Mouse (Mus musculus): ENCODE data around the gene Nfe2l1.
A peak's percentile ranks its signal among the peaks of the same experiment; 100 is the strongest.
"Not testable (repeated sequence)": the region's sequence is repeated elsewhere in the genome, so short reads cannot be mapped to it uniquely, and the experiment has no call there.

The Nfe2l1 gene

DNA sequence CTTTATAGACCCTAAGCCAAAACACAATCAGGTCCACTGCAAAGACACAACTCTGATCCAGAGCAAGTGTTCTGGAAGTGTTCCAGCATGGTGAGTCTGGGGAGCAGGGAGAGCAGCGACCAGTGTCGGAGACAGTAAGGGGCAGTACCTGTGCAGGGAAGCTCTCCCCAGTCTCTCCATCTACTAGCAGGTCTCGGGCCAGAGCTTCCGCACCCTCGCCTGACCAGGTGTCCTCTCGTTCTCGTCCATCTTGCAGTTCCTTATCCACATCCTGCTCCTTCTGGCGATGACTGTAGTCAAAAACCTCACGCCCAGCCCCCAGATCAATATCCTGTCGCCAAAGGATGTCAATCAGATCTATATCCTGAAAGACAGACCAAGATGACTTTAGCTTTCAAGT lies 7.8 kb downstream of the Nfe2l1 start:
- no peak for DNase-seq (ENCODE audit: low spot score in 2 of 2)

DNA sequence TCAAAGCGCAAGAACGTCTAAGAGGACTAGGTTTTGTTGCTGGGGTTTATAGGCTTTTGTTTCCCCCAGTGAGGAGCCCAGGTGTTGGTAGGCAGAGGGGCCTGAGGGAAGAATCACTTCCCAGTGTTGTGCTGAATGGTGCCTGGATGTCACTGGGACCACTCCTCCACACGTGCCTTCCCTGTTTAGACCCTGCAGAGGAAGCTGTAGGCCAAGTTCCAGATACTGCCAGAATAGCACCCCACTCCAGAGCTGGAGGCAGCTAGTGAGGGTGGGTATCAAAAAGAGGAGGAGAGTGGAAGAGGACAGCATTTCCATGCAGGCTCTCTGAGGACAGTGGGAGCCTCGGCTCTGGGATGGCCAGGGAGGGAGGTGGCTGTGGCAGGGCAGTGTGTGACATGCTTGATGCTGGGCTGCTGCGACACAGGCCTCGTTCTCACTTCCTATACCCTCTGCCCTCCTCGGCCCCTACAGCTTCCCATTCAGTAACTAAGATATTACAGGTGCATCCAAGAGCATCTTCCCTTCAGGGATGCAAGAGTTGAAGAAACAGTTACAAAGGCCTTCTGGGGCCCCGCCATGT lies 11.5 kb downstream of the Nfe2l1 start:
- DNase-seq (ENCODE audit: low spot score in 2 of 2): no peak

DNA sequence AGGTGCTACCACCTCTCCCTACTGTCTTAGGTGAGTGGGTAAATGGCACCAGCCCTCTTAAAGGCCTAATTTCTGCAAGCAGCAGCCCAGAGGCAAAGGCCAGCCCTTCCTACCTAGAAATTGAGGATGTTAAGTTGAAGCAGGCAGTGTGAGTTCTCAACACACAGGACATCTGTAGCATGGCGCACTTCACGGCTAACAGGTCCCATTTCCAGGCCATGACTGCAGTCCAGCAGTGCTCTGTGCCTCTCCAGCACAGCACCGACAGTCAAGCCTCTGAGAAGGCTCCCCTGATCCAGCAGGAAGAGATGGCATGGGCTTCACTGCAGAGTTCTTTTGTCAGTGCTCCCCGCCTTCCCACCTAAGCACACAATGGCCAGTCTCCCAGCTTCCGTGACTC lies 12.8 kb downstream of the Nfe2l1 start:
- no peak for DNase-seq (ENCODE audit: low spot score in 2 of 2)

DNA sequence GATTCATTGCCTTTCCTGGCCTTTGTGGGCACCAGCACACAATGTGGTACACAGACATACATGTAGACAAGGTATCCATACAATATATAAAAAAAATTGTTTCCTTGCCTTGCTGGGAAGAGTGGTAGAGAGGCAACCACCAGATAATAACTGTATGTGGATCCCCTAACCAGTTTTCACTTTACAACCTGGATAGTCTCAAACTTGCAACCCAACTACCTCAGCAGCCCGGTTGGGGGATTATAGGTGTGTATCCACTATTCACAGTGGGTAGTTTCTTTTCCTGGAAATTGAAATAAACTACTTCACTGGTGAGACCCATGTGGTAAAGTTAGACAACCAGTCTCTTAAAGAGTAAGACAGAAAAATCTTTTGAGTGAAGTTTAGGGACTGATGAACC lies 13.3 kb downstream of the Nfe2l1 start:
- no peak for DNase-seq (ENCODE audit: low spot score in 2 of 2)

DNA sequence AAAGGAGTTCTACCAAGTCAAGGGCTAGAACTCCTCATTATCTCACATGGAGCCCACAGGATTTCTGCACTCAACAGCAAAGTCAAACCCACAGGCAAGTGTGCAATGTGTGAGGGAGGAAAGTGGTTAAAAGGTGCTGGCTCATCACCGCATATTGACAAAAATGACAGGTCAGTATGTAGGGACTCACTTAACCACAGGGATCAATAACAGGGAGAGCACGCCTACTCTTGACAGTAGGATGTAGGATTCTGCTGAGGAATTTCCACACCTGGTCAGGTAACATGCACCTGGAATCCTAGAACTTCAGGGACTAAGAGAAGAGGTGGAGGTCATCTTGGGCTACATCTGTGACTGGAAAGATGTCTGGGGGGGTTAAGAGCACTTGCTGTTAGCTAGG lies 13.9 kb downstream of the Nfe2l1 start:
- no peak for DNase-seq (ENCODE audit: low spot score in 2 of 2)

DNA sequence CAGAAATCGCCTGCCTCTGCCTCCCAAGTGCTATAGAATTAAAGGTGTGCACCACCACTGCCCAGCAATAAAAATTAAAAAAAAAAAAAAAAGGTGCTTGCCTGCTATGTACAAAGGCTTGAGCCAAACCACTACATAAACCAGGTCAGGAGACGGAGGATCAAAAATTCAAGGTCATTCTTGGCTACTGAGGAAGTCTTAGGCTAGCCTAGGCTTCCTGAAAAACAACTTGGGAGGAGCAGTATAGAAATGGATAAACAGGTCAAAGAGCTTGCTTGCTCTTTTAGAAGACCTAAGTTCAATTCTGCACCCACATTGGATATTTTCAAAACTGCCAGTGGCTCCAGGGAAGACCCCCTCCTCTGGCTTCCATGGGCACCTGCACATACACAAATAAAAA lies 15.3 kb downstream of the Nfe2l1 start:
- no peak for DNase-seq (ENCODE audit: low spot score in 2 of 2)

DNA sequence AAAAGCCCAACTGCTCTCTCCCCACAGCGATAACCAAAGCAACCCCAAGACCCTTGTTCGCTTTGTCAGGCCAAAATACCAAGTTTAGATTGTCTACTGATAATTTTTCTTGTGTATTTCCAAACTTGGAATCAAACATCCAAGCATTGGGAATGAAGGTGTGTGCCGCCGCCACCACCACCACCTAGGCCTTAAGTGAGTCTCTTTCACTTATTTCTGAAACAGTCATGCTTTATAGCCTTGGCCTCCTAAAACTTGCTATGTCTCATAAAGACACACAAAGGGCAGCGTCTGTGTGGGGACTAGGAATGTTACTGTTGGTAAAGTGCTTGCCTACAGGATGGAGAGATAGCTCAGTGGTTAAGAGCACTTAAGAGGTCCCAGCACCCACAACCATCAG lies 15.8 kb downstream of the Nfe2l1 start:
- no peak for DNase-seq (ENCODE audit: low spot score in 2 of 2)

DNA sequence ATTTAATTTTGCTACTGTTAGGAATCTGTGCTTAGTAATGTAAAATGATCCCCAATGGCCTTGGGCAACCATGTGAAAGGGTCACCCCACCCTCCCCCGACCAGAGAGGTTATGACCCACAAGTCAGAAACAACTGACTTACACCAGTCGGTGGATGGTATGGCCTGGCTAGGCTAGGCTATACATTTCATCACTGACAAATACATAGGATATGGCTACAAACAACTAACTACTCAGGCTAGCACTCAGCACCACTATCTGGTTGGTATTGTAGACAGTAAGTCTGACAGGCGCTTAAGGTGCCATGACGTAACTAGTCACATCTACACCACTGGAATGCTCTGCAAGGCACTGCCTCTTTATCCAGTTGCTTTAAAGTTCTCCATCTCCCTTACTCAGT lies 16.3 kb downstream of the Nfe2l1 start:
- no peak for DNase-seq (ENCODE audit: low spot score in 2 of 2)

DNA sequence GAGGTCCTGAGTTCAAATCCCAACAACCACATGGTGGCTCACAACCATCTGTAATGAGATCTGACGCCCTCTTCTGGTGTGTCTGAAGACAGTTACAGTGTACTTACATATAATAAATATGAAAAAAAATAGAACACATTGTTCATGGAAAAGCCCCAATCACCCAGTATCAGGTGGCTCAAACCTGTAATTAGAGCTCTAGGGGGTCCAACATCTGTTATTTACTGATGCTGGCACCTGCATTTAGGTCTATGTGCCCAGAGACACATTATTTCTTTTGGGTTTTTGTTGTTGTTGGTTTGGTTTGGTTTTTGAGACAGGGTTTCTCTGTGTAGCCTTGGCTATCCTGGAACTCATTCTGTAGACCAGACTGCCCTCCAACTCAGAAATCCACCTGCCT lies 18.6 kb downstream of the Nfe2l1 start:
- not testable (repeated sequence) for DNase-seq (ENCODE audit: low spot score in 2 of 2)

DNA sequence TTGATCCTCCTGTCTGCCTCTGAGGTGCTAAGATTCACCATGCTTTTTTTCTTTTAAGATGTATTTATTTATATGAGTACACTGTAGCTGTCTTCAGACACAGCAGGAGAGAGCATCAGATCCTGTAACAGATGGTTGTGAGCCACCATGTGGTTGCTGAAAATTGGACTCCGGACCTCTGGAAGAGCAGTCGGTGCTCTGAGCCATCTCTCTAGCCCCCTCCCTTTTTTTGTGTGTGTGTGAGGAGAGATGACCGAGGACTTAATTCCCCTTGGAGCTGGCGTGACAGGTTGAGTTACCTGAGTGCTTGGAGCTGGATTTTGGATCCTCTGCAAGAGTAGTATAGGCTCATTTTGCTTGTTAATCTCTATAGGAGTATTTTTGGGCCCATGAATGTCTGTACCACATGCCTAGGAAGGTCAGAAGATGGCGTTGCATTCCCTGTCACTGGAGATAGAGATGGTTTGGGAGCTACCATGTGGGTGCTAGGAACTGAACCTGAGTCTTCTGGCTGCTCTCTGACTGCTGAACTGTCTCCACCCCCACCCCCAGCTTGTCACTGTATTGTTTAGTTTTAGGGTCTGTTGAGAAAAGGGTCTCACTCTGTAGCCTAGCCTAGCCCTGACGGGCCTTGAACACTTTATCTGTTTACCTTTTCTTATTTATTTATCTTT lies 20.1 kb downstream of the Nfe2l1 start:
- DNase-seq (ENCODE audit: low spot score in 2 of 2): no peak

DNA sequence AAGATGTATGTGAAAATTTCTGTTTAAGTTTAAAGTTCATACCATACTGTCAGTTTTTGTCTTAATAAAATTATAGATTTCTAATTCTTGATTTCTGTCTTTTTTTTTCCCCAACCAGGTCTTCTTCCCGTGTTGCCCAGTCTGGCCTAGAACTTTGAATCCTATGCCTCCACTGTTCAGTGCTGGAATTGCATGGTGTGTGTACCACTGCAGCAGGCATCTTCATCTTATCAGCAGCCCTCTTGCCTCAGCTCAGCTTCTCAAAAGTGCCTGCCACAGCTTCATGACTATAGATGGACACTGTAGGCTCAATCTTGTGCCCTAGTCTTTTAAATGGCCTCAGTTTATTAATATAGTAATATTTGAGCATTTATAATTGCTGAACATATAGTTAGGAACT lies 21.7 kb downstream of the Nfe2l1 start:
- DNase-seq (ENCODE audit: low spot score in 2 of 2): no peak

DNA sequence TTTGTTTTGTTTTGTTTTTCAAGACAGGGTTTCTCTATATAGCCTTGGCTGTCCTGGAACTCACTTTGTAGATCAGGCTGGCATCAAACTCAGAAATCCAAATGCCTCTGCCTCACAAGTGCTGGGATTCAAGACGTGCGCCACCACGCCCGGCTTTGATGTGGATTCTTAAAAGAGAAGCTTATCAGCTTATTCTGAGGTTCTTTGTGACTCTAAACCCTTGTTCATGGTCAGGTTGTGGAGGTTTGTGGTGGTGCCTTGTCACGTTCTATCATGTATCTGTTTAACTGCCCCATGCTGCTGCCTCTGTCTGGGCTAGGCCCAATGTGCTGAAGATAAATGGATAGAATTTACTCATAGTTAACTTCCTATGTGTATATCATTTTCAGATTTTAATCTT lies 24.2 kb downstream of the Nfe2l1 start:
- DNase-seq (ENCODE audit: low spot score in 2 of 2): no peak

DNA sequence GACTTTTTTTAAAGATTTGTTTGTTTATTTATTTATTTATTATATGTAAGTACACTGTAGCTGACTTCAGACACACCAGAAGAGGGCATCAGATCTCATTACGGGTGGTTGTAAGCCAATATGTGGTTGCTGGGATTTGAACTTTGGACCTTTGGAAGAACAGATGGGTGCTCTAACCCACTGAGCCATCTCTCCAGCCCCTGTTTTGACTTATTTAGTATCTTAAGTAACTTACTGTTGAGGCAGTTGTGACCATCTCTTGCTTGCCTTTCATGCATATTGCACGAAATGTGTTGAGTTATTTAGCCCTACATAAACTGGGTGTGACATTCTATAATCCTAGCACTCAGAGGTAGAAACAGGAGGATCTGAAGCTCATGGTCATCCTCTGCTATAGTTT lies 30.3 kb downstream of the Nfe2l1 start:
- no peak for DNase-seq (ENCODE audit: low spot score in 2 of 2)

DNA sequence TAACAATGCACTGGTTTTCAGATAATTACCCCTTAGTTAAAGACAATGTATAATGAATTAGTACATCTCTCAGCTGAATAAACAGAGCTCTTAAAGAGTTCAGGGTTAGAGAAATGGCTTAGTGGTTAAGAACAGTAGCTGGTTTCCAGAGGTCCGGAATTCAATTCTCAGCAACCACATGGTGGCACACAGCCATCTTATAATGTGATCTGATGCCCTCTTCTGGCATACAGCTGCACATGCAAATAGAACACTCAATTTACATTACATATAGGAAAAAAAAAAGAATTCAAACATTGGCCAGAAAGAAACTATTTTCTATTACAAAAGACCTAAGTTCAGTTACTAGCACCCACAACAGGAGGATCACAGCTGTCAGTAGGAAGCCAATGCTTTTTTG lies 33.2 kb downstream of the Nfe2l1 start:
- no peak for DNase-seq (ENCODE audit: low spot score in 2 of 2)

DNA sequence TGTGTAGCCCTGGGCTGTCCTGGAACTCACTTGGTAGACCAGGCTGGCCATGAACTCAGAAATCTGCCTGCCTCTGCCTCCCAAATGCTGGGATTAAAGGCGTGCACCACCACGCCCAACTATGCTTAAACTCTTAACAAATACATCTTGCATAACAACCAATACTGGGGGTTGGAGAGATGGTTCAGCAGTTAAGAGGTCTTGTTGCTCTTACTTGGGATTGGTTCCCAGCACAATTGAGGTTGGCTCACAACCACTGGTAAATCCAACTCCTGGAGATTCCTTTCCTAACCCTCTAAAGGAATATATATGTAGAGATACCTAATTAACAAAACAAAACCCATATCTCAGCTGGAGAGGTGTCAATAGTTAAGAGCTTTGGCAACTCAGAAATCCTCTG lies 33.7 kb downstream of the Nfe2l1 start:
- DNase-seq (ENCODE audit: low spot score in 2 of 2): no peak

DNA sequence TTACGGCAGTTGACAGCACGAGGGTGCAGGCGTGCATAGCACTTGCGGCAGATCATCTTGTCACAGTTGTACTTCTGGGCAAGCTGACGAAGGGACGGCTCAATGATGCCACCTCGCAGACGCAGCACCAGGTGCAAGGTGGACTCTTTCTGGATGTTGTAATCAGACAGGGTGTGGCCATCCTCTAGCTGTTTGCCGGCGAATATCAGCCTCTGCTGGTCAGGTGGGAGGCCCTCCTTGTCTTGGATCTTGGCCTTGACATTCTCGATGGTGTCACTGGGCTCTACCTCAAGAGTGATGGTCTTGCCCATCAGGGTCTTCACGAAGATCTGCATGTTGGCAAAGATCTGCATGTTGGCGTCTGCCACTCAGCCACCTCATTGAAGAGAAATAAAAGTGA lies 34.3 kb downstream of the Nfe2l1 start:
- DNase-seq (ENCODE audit: low spot score in 2 of 2): no peak

DNA sequence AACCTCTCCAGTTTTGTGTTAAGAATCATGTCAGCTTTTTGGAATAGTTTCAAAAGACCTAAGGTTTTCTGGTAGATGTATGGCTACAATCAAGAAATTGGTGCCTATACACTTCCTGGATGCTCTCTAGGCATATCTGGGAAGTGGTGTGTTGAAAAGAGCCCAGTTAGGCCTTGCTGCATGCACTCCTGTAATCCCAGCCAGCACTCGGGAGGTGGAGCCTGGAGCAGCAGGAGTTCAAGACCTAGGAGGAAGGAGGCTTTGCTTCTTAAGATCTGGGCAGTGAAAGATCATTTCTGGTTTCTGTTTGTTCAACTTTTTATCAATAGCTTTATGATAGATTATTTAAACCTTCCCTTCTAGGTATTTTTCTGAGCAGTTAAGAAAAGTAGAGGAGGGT lies 39.1 kb downstream of the Nfe2l1 start:
- no peak for DNase-seq (ENCODE audit: low spot score in 2 of 2)

DNA sequence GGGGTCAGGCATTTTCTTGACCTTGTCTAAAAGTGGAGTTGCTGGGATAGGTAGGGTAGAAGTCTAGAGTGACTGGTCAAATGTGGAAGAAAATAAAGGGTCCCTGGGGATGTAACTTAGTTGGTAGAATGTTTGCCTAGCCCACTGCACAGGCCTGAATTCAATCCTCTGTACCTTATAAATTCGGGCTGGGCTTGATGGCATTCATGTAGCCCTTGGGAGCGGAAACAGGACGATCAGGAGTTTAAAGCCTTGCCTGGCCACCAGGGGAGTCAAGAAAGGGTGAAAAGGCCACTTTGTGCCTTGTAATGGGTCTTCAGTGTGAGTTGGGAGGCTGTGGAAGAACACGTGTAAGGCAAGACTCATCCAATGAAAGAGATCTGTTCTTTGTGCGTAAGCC lies 39.8 kb downstream of the Nfe2l1 start:
- DNase-seq (ENCODE audit: low spot score in 2 of 2): no peak

DNA sequence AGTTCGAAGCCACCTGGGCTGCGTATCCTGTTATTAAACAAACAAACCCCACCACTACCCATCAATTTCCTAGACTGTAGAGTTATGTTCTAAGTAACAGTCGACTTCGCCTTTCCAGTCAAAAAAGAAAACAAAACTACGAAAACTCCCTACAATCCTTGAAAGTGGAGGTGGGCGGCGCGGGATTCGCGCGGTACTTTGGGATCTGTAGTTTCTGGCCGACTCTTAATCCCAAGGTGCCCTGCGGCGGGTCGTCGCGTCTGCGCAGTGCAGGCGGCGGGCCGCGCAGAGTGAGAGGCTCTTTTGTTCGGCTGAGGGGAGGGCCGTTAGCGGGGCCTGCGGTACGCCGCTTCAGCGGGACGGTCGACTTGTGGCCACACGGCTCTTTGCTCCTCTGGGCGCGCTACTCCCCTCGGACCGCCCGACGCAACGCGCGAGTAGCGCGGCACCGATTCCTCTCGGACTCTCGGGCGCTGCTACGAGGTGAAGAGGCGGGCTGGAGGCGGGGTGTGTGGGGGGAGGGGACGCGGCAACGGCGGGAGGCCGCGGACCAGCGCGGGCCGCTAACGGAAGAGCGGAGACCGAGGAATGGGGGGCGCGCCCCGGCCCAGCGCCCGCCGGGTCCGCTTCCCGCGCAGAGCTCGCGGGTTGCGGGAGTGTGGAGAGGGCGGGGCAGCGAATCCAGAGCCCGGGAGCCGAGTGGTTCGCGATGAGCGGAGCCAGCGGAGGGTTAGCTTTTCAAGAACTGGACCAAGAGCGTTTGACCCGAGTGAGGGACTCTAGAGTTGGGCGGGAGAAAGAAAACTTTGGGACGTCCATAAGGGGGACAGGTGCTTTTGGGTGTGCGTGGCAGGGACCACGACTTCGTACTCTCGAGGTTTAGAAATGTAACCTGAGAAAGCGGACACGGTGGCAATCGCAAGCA lies 40.6 kb downstream of the Nfe2l1 start, which contains the start of gene Cbx1:
Gene Cbx1 (plus strand): TSS at position 257 of the 925 bp plus-strand sequence.
- DNase-seq (ENCODE audit: low spot score in 2 of 2): peak; percentile 90 to 92

DNA sequence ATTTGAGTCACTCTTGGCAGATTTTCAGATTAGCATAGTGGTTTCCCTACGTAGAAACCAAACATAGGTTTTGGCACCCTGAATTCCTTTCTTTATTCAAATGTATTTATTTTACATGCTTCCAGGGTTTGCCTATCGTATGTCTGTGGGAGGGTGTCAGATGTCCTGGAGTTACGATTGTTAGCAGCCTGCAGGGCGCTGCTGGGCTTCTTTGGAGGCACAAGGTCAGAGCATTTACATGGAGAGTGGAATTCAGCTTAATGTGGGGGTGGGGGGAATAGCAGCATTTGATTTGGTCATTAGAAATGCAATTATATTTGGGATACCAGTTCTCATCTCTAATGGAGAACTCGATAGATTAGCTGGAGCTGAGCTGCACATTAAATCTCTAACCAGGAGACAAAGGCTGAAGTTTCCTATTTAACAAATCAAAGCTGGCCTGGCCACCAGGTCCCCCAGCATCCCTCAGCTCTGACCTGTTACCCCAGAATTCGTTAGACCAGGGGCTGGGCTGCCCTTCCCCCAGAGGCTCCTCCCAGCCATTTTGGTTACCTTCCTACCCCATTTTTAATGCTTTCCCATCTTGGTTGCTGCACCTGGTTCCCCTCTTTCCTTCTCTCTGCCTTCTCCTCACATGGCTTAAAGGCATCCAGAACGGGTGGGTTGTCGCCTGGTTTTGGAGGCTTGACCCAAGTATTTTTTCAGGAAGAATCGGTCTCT lies 42.9 kb downstream of the Nfe2l1 start:
- no peak for DNase-seq (ENCODE audit: low spot score in 2 of 2)

DNA sequence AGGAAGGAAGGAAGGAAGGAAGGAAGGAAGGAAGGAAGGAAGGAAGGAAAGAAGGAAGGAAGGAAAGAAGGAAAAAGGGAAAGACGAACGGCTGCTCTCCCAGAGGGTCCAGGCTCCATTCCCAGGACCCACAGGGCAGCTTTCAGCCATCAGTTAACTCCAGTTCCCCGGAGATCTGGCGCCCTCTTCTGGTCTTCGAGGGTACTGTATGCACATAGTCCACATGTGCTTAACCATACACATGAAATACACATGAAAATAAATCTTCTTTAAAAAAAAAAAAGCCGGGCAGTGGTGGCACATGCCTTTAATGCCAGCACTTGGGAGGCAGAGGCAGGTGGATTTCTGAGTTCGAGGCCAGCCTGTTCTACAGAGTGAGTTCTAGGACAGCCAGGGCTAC lies 44.9 kb downstream of the Nfe2l1 start:
- peak; percentile 82 to 91 for DNase-seq (ENCODE audit: low spot score in 2 of 2)

DNA sequence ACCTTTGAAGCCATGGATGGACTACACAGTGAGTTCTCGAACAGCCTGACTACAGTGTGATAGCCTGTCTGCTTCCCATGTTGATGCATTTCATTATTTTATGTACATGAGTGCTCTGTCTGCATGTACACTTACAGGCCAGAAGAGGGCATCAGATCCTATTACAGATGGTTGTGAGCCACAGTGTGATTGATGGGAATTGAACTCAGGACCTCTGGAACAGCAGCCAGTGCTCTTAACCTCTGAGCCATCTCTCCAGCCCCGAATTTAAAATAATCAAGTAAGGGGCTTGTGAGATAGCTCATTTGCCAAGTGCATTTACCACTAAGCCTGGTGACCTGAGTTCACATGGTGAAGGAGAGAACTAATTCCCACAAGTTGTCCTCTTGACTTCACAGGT lies 48.3 kb downstream of the Nfe2l1 start:
- no peak for DNase-seq (ENCODE audit: low spot score in 2 of 2)

Data from spleen, postnatal 10 days (tissue).